Mouse (Mus musculus) neural tube, embryonic 14.5 days (tissue): Measurements from ENCODE around the gene Lamb3. TPM values are rescaled to one million over a fixed set of nuclear protein-coding genes. Genes with fewer than 3 reads are reported as not detected.

Experiments used
- ATAC-seq: fragments of 200-750 bp; cut with Nextera tagmentation; 2 replicates; pipeline ENCODE4 v1.8.0; 2017; ENCODE audit warnings: low read depth, mild to moderate bottlenecking, moderate TSS enrichment, moderate library complexity
- H3K27ac ChIP-seq: fragments of 300-500 bp; sonication (generic); 2 replicates; pipeline ENCODE4 v1.5.1; 2014; ENCODE audit warnings: low read depth, mild to moderate bottlenecking, control low read depth, low read length, moderate library complexity, mixed read lengths
- H3K27me3 ChIP-seq: fragments of 300-500 bp; sonication (generic); 2 replicates; pipeline ENCODE4 v1.6.1; 2014; ENCODE audit warnings: low read length; ENCODE audit not compliant: control insufficient read depth, insufficient read depth
- H3K36me3 ChIP-seq: fragments of 300-500 bp; sonication (generic); 2 replicates; pipeline ENCODE4 v1.6.1; 2014; ENCODE audit warnings: low read length, mixed read lengths; ENCODE audit not compliant: control insufficient read depth, insufficient read depth
- H3K4me1 ChIP-seq: fragments of 300-500 bp; sonication (generic); 2 replicates; pipeline ENCODE4 v1.6.1; 2014; ENCODE audit warnings: low read length; ENCODE audit not compliant: control insufficient read depth, insufficient read depth
- H3K4me2 ChIP-seq: fragments of 300-500 bp; sonication (generic); 2 replicates; pipeline ENCODE4 v1.6.1; 2014; ENCODE audit warnings: mild to moderate bottlenecking, low read depth, low read length, control low read depth
- H3K4me3 ChIP-seq: fragments of 300-500 bp; sonication (generic); 2 replicates; pipeline ENCODE4 v1.5.1; 2014; ENCODE audit warnings: low read depth, low read length, control low read depth, mixed read lengths
- H3K9ac ChIP-seq: fragments of 300-500 bp; sonication (generic); replicated peaks from 2 replicates; pipeline ENCODE4 v1.6.1; 2014; ENCODE audit warnings: low read depth, mild to moderate bottlenecking, control low read depth, low read length, mixed read lengths
- H3K9me3 ChIP-seq: fragments of 300-500 bp; sonication (generic); 2 replicates; pipeline ENCODE4 v1.6.1; 2016; ENCODE audit warnings: low read length; ENCODE audit not compliant: control insufficient read depth
- WGBS: fragments of 180-500 bp; shearing (Covaris S2); extraction: QIAGEN DNeasy Blood & Tissue Kit; methylation state at CpG from one replicate; pipeline ENCODE4 v1.1.7; 2014; 5-methylcytosine and 5-hydroxymethylcytosine counted together
- polyA plus RNA-seq: library from polyadenylated mRNA; unstranded; fragments of >200 nt; fragmentation: Nextera tagmentation; extraction: Ambion mirVana; gene quantifications from 2 replicates; pipeline ENCODE4 v1.2.1, GENCODE M21; 2014

Lamb3 gene
- polyA plus RNA-seq, 1 experiment from 2014 or later = 0.23 TPM

DNA sequence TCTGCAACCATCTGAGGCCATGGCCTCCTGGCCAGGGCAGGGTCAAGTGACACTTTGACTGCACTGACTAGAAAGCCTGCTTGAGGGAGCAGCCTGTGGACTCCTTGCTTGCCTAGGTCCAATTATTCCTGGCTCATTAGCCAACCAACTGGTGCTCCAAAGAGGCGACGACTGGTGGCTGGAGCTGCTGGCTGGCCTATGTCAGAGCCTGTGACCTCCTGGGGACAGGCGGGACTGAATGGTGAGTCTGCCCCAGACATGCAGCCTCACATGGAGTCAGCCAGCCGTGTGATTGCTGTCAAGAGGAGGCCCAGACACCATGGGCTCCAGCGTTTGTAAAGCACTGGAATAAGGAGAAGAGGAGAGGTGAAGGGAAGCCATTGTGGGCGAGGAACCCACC, 153.7 kb downstream of the Lamb3 start:
- no peaks in the 10 kb centered on the region for H3K27me3 ChIP-seq
- no peaks in the 10 kb centered on the region for H3K4me1 ChIP-seq
- H3K4me3 ChIP-seq = no peak overlapping the region
- no peak for ATAC-seq
- no peaks in the 10 kb centered on the region for H3K9me3 ChIP-seq
- no peak overlapping the region for H3K4me2 ChIP-seq
- H3K9ac ChIP-seq = no peak overlapping the region
- 26% methylated on average over 6 of the region's 6 CpGs for WGBS
- H3K27ac ChIP-seq = no peak overlapping the region
- H3K36me3 ChIP-seq = no peaks in the 10 kb centered on the region

GRCm38 (mm10) chr1:193362078-193362477, 154.6 kb downstream of the Lamb3 start:
- no peak for ATAC-seq
- Histone ChIP-seq H3K27me3 (no peaks in the 10 kb centered on the region), H3K27ac (no peak overlapping the region), H3K9me3 (no peaks in the 10 kb centered on the region), H3K4me3 (no peak overlapping the region), H3K36me3 (no peaks in the 10 kb centered on the region), H3K4me2 (no peak overlapping the region), H3K9ac (no peak overlapping the region), H3K4me1 (no peaks in the 10 kb centered on the region)
- 96% methylated on average over 7 of the region's 7 CpGs for whole genome bisulfite sequencing

DNA sequence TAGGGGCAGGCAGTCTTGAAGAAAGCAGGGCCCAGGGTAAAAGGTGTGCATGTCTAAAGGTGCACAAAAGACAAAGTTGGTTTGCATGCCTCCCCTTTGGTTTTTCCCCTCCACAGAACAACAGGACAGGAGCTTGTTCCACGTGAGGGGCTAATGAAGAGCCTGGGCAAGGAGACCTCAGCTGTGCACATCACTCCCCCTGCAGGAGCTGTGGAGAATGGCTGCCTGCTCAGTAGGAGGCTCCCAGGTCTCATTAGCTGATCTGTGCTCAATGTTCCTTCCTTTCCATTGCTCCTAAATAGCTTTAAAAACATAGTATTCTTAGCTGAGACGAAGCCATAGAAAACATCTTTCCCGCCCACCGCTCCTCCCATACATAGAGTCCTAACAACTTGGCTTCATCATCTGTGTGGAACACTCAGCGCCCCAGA, 156.3 kb downstream of the Lamb3 start:
- Histone ChIP-seq H3K4me3 (no peak overlapping the region), H3K4me2 (no peak overlapping the region), H3K9ac (no peak overlapping the region), H3K9me3 (no peaks in the 10 kb centered on the region), H3K4me1 (peaks cover 11% of the 10 kb centered on the region), H3K36me3 (no peaks in the 10 kb centered on the region), H3K27me3 (no peaks in the 10 kb centered on the region), H3K27ac (no peak overlapping the region)
- ATAC-seq = no peak
- WGBS = 64% methylated on average over 5 of the region's 5 CpGs

GRCm38 (mm10) chr1:193368055-193368454, 160.6 kb downstream of the Lamb3 start:
- H3K27ac ChIP-seq = peak overlapping the region; percentile 23; the same call in 1 of the 2 replicates
- WGBS = 14% methylated on average over 8 of the region's 10 CpGs
- peak; percentile 47; the same call in 1 of the 2 replicates for ATAC-seq
- H3K4me2 ChIP-seq = peak overlapping the region; percentile 82
- H3K27me3 ChIP-seq = no peaks in the 10 kb centered on the region
- H3K4me1 ChIP-seq = peaks cover 23% of the 10 kb centered on the region
- H3K4me3 ChIP-seq = peak overlapping the region; percentile 36; the same call in 1 of the 2 replicates
- peak overlapping the region; percentile 32; the same call in 1 of the 2 replicates for H3K9ac ChIP-seq
- H3K9me3 ChIP-seq = no peaks in the 10 kb centered on the region
- no peaks in the 10 kb centered on the region for H3K36me3 ChIP-seq

GRCm38 (mm10) chr1:193369091-193369490, 161.6 kb downstream of the Lamb3 start:
- H3K9me3 ChIP-seq = no peaks in the 10 kb centered on the region
- WGBS = 51% methylated on average over 8 of the region's 8 CpGs
- H3K4me1 ChIP-seq = peaks cover 23% of the 10 kb centered on the region
- peak overlapping the region; percentile 36 for H3K4me3 ChIP-seq
- H3K27me3 ChIP-seq = no peaks in the 10 kb centered on the region
- no peak overlapping the region for H3K27ac ChIP-seq
- no peak for ATAC-seq
- H3K9ac ChIP-seq = peak overlapping the region; percentile 64
- peak overlapping the region; percentile 82 for H3K4me2 ChIP-seq
- H3K36me3 ChIP-seq = no peaks in the 10 kb centered on the region

DNA sequence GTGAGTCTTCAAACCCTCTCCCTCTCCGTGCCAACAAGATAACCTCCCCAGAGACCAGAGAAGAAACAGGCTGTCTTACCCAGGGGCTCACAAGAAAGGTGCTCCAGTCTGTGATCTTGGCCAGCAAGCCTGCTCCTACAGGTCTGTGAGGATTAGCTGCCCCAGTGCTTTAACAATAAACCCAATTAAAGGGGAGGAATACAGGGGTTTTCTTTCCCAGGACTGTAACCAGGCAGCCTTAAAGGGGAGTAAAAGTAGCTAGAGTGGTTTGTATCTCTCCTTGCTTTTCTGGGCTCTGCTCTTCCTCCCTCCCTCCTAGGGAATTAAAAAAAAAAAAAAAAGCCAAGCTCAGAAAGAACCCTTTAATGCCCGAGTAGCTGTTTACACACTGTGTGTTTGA, 162.6 kb downstream of the Lamb3 start, which contains the start of gene Camk1g:
Gene Camk1g, minus strand, starts transcription at position 203 of the 400 bp plus-strand sequence.
- peak within 1 kb of the TSS; percentile 82 for H3K4me2 ChIP-seq
- H3K4me1 ChIP-seq = peaks cover 23% of the 10 kb centered on the region
- no peaks in the 10 kb centered on the region for H3K36me3 ChIP-seq
- no peak within 1 kb of the TSS for H3K27ac ChIP-seq
- WGBS = 0% methylated on average over 2 of the region's 2 CpGs
- ATAC-seq = peak; percentile 91
- no peaks in the 10 kb centered on the region for H3K9me3 ChIP-seq
- H3K4me3 ChIP-seq = peak within 1 kb of the TSS; percentile 36
- H3K9ac ChIP-seq = peak within 1 kb of the TSS; percentile 64
- no peaks in the 10 kb centered on the region for H3K27me3 ChIP-seq

DNA sequence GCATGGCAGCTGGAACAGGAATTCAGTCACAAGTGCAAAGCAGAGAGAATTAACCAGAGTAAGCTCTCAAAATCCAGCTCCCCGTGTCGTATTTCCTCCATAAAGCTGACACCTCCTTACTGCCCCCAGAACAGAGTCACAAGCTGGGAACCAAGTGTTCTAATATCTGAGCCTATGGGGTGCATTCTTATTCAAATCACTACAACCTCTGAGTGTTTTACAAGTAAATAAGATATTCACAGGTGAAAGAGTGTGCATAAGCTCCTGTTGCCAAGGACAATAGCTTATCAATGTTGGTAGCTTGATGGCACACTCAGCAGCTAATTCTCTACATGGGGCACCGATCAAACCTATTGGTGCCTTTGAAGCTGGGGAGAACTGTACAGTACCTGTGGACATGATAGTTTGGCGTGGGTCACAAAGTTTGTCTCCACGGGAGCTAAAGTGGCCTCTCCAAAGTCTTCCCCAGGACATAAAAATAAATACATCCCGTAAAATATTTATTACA, 166.5 kb downstream of the Lamb3 start:
- Histone ChIP-seq H3K4me3 (no peak overlapping the region), H3K4me2 (no peak overlapping the region), H3K27ac (no peak overlapping the region), H3K9ac (no peak overlapping the region), H3K9me3 (no peaks in the 10 kb centered on the region), H3K36me3 (no peaks in the 10 kb centered on the region), H3K27me3 (no peaks in the 10 kb centered on the region), H3K4me1 (peaks cover 13% of the 10 kb centered on the region; the same call in 1 of the 2 replicates)
- ATAC-seq = no peak
- 85% methylated on average over 6 of the region's 6 CpGs for WGBS

- Histone ChIP-seq H3K4me1 (0 out of 2 replicates have a peak, but pooled peaks cover 2% of the 10 kb centered on the region), H3K27me3 (no peaks in the 10 kb centered on the region)
- 27% methylated on average over 4 of the region's 4 CpGs for WGBS
Observed at GRCm38 (mm10) chr1:193376478-193377134, 169.1 kb downstream of the Lamb3 start.

GRCm38 (mm10) chr1:193379634-193380033, 172.1 kb downstream of the Lamb3 start:
- no peaks in the 10 kb centered on the region for H3K27me3 ChIP-seq
- H3K4me1 ChIP-seq = 0 out of 2 replicates have a peak, but pooled peaks cover 2% of the 10 kb centered on the region
- ATAC-seq = no peak
- no peak overlapping the region for H3K4me2 ChIP-seq
- no peaks in the 10 kb centered on the region for H3K36me3 ChIP-seq
- H3K27ac ChIP-seq = no peak overlapping the region
- H3K9ac ChIP-seq = no peak overlapping the region
- 64% methylated on average over 6 of the region's 6 CpGs for WGBS
- H3K9me3 ChIP-seq = no peaks in the 10 kb centered on the region
- no peak overlapping the region for H3K4me3 ChIP-seq

More at GRCm38 (mm10) chr1:193376478-193377134, 169.1 kb downstream of the Lamb3 start:
- Histone ChIP-seq H3K4me3 (no peak overlapping the region), H3K36me3 (no peaks in the 10 kb centered on the region), H3K9me3 (no peaks in the 10 kb centered on the region), H3K4me2 (no peak overlapping the region), H3K27ac (no peak overlapping the region), H3K9ac (no peak overlapping the region)
- peak; percentile 75 for ATAC-seq
